9 mouse cellular contexts compared by ENCODE assay signal in the genomic region with DNA sequence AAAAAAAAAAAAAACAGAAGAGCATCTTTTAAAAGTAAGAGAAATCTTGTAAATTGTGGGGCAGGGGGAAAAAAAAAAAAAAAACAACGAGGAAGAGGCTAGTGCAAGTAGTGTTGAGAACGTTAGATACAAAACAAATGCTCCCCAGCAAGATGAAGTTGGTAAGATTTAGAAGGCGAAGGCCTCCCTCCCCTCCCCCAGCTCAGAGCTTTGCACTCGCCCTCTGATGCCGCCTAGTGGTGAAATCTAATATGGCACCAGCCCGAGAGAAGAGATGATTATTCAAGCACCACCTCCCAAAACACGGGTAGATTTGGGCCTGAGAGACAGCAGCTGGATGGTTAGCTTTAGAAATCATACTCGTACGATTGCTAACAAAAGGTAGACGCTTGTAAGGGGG. TPM values are rescaled to one million over a fixed set of nuclear protein-coding genes. Genes with fewer than 3 reads are reported as not detected.
DNase-seq lines count a peak whose midpoint lies in the region; ATAC-seq and TF ChIP-seq lines count a peak whose summit lies in the region.
"Had no signal": no experiment of that assay in that cellular context is flagged by ENCODE, and none has a peak within 500 bp of the region (broad histone marks: within the 10 kb centered on the region; RNA-seq: fewer than 3 reads in every experiment).

No protein-coding gene starts in this region.

- H3K27me3 ChIP-seq in liver, embryonic 12.5 days (replicated peaks): no peaks in the 10 kb centered on the region
- no peaks in the 10 kb centered on the region for H3K27me3 ChIP-seq in intestine, postnatal 0 days (replicated peaks; ENCODE audit: control insufficient read depth, insufficient read depth, low read length)
- H3K27me3 ChIP-seq in midbrain, embryonic 13.5 days: no peaks in the 10 kb centered on the region
- H3K27me3 ChIP-seq in splenic B cell, adult 2 months (ENCODE audit: control insufficient read depth, insufficient read depth, low read length, poor library complexity, severe bottlenecking): no peaks in the 10 kb centered on the region

- no peak overlapping the region for H3K4me3 ChIP-seq in liver, embryonic 12.5 days
- no peak overlapping the region for H3K4me3 ChIP-seq in intestine, postnatal 0 days (ENCODE audit: low read depth, low read length)
- H3K4me3 ChIP-seq in midbrain, embryonic 13.5 days (replicated peaks): no peak overlapping the region

- no peaks in the 10 kb centered on the region for H3K36me3 ChIP-seq in liver, embryonic 12.5 days
- no peaks in the 10 kb centered on the region for H3K36me3 ChIP-seq in intestine, postnatal 0 days (ENCODE audit: control insufficient read depth, insufficient read depth)
- H3K36me3 ChIP-seq in midbrain, embryonic 13.5 days: no peaks in the 10 kb centered on the region
- no peaks in the 10 kb centered on the region for H3K36me3 ChIP-seq in splenic B cell, adult 2 months (ENCODE audit: control insufficient read depth, insufficient read depth, low read length, poor library complexity, severe bottlenecking)

- H3K27ac ChIP-seq in liver, embryonic 12.5 days: no peak overlapping the region
- H3K27ac ChIP-seq in intestine, postnatal 0 days (ENCODE audit: low read depth, low read length): no peak overlapping the region
- H3K27ac ChIP-seq in midbrain, embryonic 13.5 days: peak overlapping the region; percentile 70

- no peak overlapping the region for H3K9ac ChIP-seq in liver, embryonic 12.5 days
- H3K9ac ChIP-seq in intestine, postnatal 0 days (ENCODE audit: low read depth, low read length): no peak overlapping the region
- H3K9ac ChIP-seq in midbrain, embryonic 13.5 days (replicated peaks): peak overlapping the region; percentile 28; the same call in 1 of the 2 replicates

- ATAC-seq in liver, embryonic 12.5 days: no peak
- ATAC-seq in intestine, postnatal 0 days: no peak
- ATAC-seq in midbrain, embryonic 13.5 days: no peak

- H3K4me1 ChIP-seq in liver, embryonic 12.5 days: no peaks in the 10 kb centered on the region
- peaks cover 4% of the 10 kb centered on the region; the same call in 1 of the 2 replicates for H3K4me1 ChIP-seq in intestine, postnatal 0 days (replicated peaks; ENCODE audit: control insufficient read depth, insufficient read depth, low read length)
- H3K4me1 ChIP-seq in midbrain, embryonic 13.5 days (replicated peaks): peaks cover 31% of the 10 kb centered on the region

- no peak overlapping the region for H3K4me2 ChIP-seq in liver, embryonic 12.5 days
- no peak overlapping the region for H3K4me2 ChIP-seq in intestine, postnatal 0 days (replicated peaks; ENCODE audit: low read depth)
- H3K4me2 ChIP-seq in midbrain, embryonic 13.5 days (replicated peaks): no peak overlapping the region; the same call in 1 of the 2 replicates

- peak; percentile 95 for TF ChIP-seq CTCF in intestine, postnatal 0 days (IDR thresholded peaks at IDR 0.05; ENCODE audit: low read depth)

- no peaks in the 10 kb centered on the region for H3K9me3 ChIP-seq in liver, embryonic 12.5 days (replicated peaks)
- no peaks in the 10 kb centered on the region for H3K9me3 ChIP-seq in intestine, postnatal 0 days (ENCODE audit: control insufficient read depth)
- no peaks in the 10 kb centered on the region for H3K9me3 ChIP-seq in midbrain, embryonic 13.5 days

- intact Hi-C loops in left cerebral cortex, postnatal 14 days (cut with DNase I): loop anchor here (5.0 to 10.0 kb wide), 2 partner anchors 66 to 243 kb away; no protein-coding TSS in a partner anchor

- 6% methylated on average over 10 of the region's 10 CpGs for WGBS in liver, embryonic 12.5 days (ENCODE audit: insufficient replicate concordance)
- 6% methylated on average over 10 of the region's 10 CpGs for WGBS in intestine, postnatal 0 days
- whole genome bisulfite sequencing in midbrain, embryonic 13.5 days: 3% methylated on average over 10 of the region's 10 CpGs

- peak; percentile 71 for DNase-seq in liver
- peak; percentile 88 for DNase-seq in embryo, embryonic 9.5 days (ENCODE audit: extremely low spot score)
- DNase-seq in heart, adult 11 months: peak; percentile 95
- peak; percentile 95 to 97 for DNase-seq in left cerebral cortex, postnatal 14 days (ENCODE audit: low spot score in 2 of 2)
- DNase-seq in splenic B cell, adult 2 months (ENCODE audit: low read depth, low spot score): peak; percentile 1

RNA-seq across cellular contexts. Expression of a gene that starts 22.1 kb away (rescaled TPM):
- 0.51 and 0.56 TPM in 2 replicates for polyA plus RNA-seq in liver, embryonic 12.5 days (2016; fragmentation: Nextera tagmentation; extraction: Ambion mirVana)
- polyA plus RNA-seq in intestine, postnatal 0 days (2015; fragmentation: Nextera tagmentation; extraction: Ambion mirVana): 1.7 and 2.0 TPM in 2 replicates
- total RNA-seq in left cerebral cortex, postnatal 14 days (2021): 100 to 1,000 TPM; 184 to 211 TPM
- 12.3 and 13.1 TPM in 2 replicates for polyA plus RNA-seq in midbrain, embryonic 13.5 days (2015; fragmentation: Nextera tagmentation; extraction: Ambion mirVana)
- total RNA-seq: neutrophil, adult 5-6 weeks had no signal

Comparison
In these comparisons a context has a peak if more than half of its experiments do, and no peak if none do; other contexts are left out.
1. DNase-seq: peak in every context shown above with its lines; median percentile 96 in left cerebral cortex, postnatal 14 days; 95 in heart, adult 11 months; 88 in embryo, embryonic 9.5 days; 71 in liver; 1 in splenic B cell, adult 2 months.